ENCODE assay signal across 30 mouse cellular contexts in genomic region chr17:27238637-27239036, GRCm38 (mm10). TPM values are rescaled to one million over a fixed set of nuclear protein-coding genes. Genes with fewer than 3 reads are reported as not detected.
A peak's percentile ranks its signal among the peaks of the same experiment; 100 is the strongest.
DNase-seq lines count a peak whose midpoint lies in the region; ATAC-seq lines count a peak whose summit lies in the region.
"Had no signal": no experiment of that assay in that cellular context is flagged by ENCODE, and none has a peak within 500 bp of the region (broad histone marks: within the 10 kb centered on the region; RNA-seq: fewer than 3 reads in every experiment).

No protein-coding gene starts in this region.

- no peaks in the 10 kb centered on the region for H3K27me3 ChIP-seq in hindbrain, embryonic 11.5 days (ENCODE audit: control insufficient read depth, insufficient read depth, low read length)
- H3K27me3 ChIP-seq in hindbrain, embryonic 16.5 days (replicated peaks; ENCODE audit: control insufficient read depth, insufficient read depth, low read length), result no peaks in the 10 kb centered on the region
- H3K27me3 ChIP-seq: embryonic facial prominence, embryonic 15.5 days; liver, embryonic 15.5 days; midbrain, embryonic 12.5 days; neural tube, embryonic 13.5 days had no signal

- no peak overlapping the region for H3K4me2 ChIP-seq in hindbrain, embryonic 11.5 days (replicated peaks; ENCODE audit: low read depth, low read length)
- no peak overlapping the region for H3K4me2 ChIP-seq in hindbrain, embryonic 16.5 days (ENCODE audit: low read length)
- H3K4me2 ChIP-seq: embryonic facial prominence, embryonic 15.5 days; forebrain, embryonic 13.5 days; heart, embryonic 11.5 days; hindbrain, embryonic 14.5 days; limb, embryonic 12.5 days; liver, embryonic 15.5 days; lung, embryonic 14.5 days; midbrain, embryonic 12.5 days; neural tube, embryonic 13.5 days had no signal

- no peaks in the 10 kb centered on the region for H3K4me1 ChIP-seq in hindbrain, embryonic 11.5 days (replicated peaks; ENCODE audit: control insufficient read depth, insufficient read depth, low read length)
- H3K4me1 ChIP-seq in hindbrain, embryonic 16.5 days (ENCODE audit: control insufficient read depth, insufficient read depth, low read depth, low read length), result peaks cover 21% of the 10 kb centered on the region

- H3K27ac ChIP-seq in hindbrain, embryonic 11.5 days (ENCODE audit: low read depth, low read length), result no peak overlapping the region
- H3K27ac ChIP-seq in hindbrain, embryonic 16.5 days (ENCODE audit: low read depth, low read length), result no peak overlapping the region
- H3K27ac ChIP-seq: embryonic facial prominence, embryonic 10.5 days; embryonic facial prominence, embryonic 15.5 days; forebrain, embryonic 13.5 days; gastrocnemius, adult 2 months; hindbrain, embryonic 14.5 days; kidney, postnatal 0 days; limb, embryonic 12.5 days; liver, embryonic 15.5 days; midbrain, embryonic 12.5 days; neural tube, embryonic 13.5 days had no signal

- no peak overlapping the region for H3K4me3 ChIP-seq in hindbrain, embryonic 11.5 days (ENCODE audit: low read depth, low read length)
- H3K4me3 ChIP-seq in hindbrain, embryonic 16.5 days (ENCODE audit: low read length), result no peak overlapping the region
- H3K4me3 ChIP-seq: embryonic facial prominence, embryonic 10.5 days; embryonic facial prominence, embryonic 15.5 days; forebrain, embryonic 13.5 days; gastrocnemius, adult 2 months; limb, embryonic 12.5 days; liver, embryonic 15.5 days; midbrain, embryonic 12.5 days; neural tube, embryonic 13.5 days had no signal

- no peak overlapping the region for H3K9ac ChIP-seq in hindbrain, embryonic 11.5 days (ENCODE audit: low read depth, low read length)
- H3K9ac ChIP-seq in hindbrain, embryonic 16.5 days (ENCODE audit: low read depth, low read length), result no peak overlapping the region
- H3K9ac ChIP-seq: embryonic facial prominence, embryonic 15.5 days; forebrain, embryonic 13.5 days; hindbrain, embryonic 14.5 days; limb, embryonic 12.5 days; liver, embryonic 15.5 days; lung, embryonic 14.5 days; midbrain, embryonic 12.5 days; neural tube, embryonic 13.5 days had no signal

- 30% methylated on average over 8 of the region's 8 CpGs for WGBS in hindbrain, embryonic 11.5 days
- 16% methylated on average over 8 of the region's 8 CpGs for WGBS in hindbrain, embryonic 16.5 days

- no peaks in the 10 kb centered on the region for H3K9me3 ChIP-seq in hindbrain, embryonic 11.5 days (ENCODE audit: control insufficient read depth, low read length)
- no peaks in the 10 kb centered on the region for H3K9me3 ChIP-seq in hindbrain, embryonic 16.5 days (ENCODE audit: control insufficient read depth, low read length)
- H3K9me3 ChIP-seq: embryonic facial prominence, embryonic 10.5 days; embryonic facial prominence, embryonic 15.5 days; forebrain, embryonic 13.5 days; limb, embryonic 12.5 days; liver, embryonic 15.5 days; midbrain, embryonic 12.5 days; neural tube, embryonic 13.5 days had no signal

- DNase-seq in hindbrain, embryonic 11.5 days (ENCODE audit: low spot score), result peak; percentile 14
- peak; percentile 40 for DNase-seq in spleen, postnatal 36 days (ENCODE audit: low spot score in 2 of 2)
- DNase-seq in spleen, adult 12 weeks (ENCODE audit: low spot score), result no peak
- peak; percentile 93 for DNase-seq in R1 (ENCODE audit: low read depth, low spot score)
- no peak for DNase-seq in testis, postnatal 14 days (ENCODE audit: low spot score)
- no peak for DNase-seq in lung, postnatal 25 days (ENCODE audit: low spot score)
- DNase-seq: adrenal gland, adult 2 months; adrenal gland, postnatal 36 days; cerebellum, adult 2 months; cerebellum, postnatal 14 days; gastrocnemius, adult 2 months; gastrocnemius, postnatal 36 days; heart, adult 18-20 months; heart, postnatal 36 days; kidney, adult 8-10 months; layer of hippocampus, adult 9-11 months; lung, embryonic 14.5 days; lung, postnatal 36 days had no signal

- no peaks in the 10 kb centered on the region for H3K36me3 ChIP-seq in hindbrain, embryonic 11.5 days (ENCODE audit: control insufficient read depth, insufficient read depth, low read length)
- no peaks in the 10 kb centered on the region for H3K36me3 ChIP-seq in hindbrain, embryonic 16.5 days (ENCODE audit: control insufficient read depth, insufficient read depth, low read length)
- H3K36me3 ChIP-seq: embryonic facial prominence, embryonic 10.5 days; embryonic facial prominence, embryonic 15.5 days; limb, embryonic 12.5 days; liver, embryonic 15.5 days; midbrain, embryonic 12.5 days; neural tube, embryonic 13.5 days had no signal

- no peak for ATAC-seq in hindbrain, embryonic 11.5 days (ENCODE audit: low FRiP score)
- ATAC-seq in hindbrain, embryonic 16.5 days, result no peak
- ATAC-seq: activated CD4-positive, CD25-positive, alpha-beta regulatory T cell, adult 4 months; forebrain, embryonic 13.5 days had no signal

RNA-seq across cellular contexts. Expression of gene Lemd2, which starts 34.4 kb away (rescaled TPM):
- polyA plus RNA-seq in hindbrain, embryonic 11.5 days (2014; fragmentation: Nextera tagmentation; extraction: Ambion mirVana), result 12.4 and 16.5 TPM in 2 replicates
- polyA plus RNA-seq in hindbrain, embryonic 16.5 days (2015; fragmentation: Nextera tagmentation; extraction: Ambion mirVana), result 11.1 and 17.7 TPM in 2 replicates

Comparison
In these comparisons a context has a peak if more than half of its experiments do, and no peak if none do; other contexts are left out.
1. DNase-seq: peak in hindbrain, embryonic 11.5 days (single experiment), spleen, postnatal 36 days (2 of 2) and R1 (single experiment); none in spleen, adult 12 weeks (single experiment), testis, postnatal 14 days (single experiment) and lung, postnatal 25 days (single experiment).